Mouse (Mus musculus): ENCODE measurements around the gene Kcnq1.

- TF ChIP-seq CTCF (IDR thresholded peaks at IDR 0.05; ENCODE audit: low read depth) (no peak), EP300 (optimal IDR thresholded peaks at IDR 0.05) (no peak)
Observed at GRCm38 (mm10) chr7:143154458-143154871, 48.3 kb downstream of the Kcnq1 start.
